Mouse (Mus musculus) spleen, adult 12 weeks (tissue): ENCODE results near the gene Slco3a1.

ENCODE experiments used
- DNase-seq: peaks from one replicate; pipeline ENCODE4 v3.0.0; 2022; ENCODE audit warnings: low spot score

The Slco3a1 gene

GRCm38 (mm10) chr7:74528182-74528581 is 26.4 kb downstream of the Slco3a1 start:
- DNase-seq = no peak

- DNase-seq = no peak
These were observed 26.9 kb downstream of the Slco3a1 start for GRCm38 (mm10) chr7:74527689-74528088.

GRCm38 (mm10) chr7:74526030-74526429 is 28.6 kb downstream of the Slco3a1 start:
- DNase-seq = no peak

- no peak for DNase-seq
These were observed 29.0 kb downstream of the Slco3a1 start for GRCm38 (mm10) chr7:74525586-74525985.

GRCm38 (mm10) chr7:74524188-74524971 is 30.2 kb downstream of the Slco3a1 start:
- DNase-seq = no peak

GRCm38 (mm10) chr7:74523086-74523485 is 31.5 kb downstream of the Slco3a1 start:
- no peak for DNase-seq

- DNase-seq = no peak
These were observed 32.3 kb downstream of the Slco3a1 start for GRCm38 (mm10) chr7:74522260-74522659.

- DNase-seq = no peak
These were observed 35.2 kb downstream of the Slco3a1 start for GRCm38 (mm10) chr7:74519386-74519785.

- no peak for DNase-seq
These were observed 35.8 kb downstream of the Slco3a1 start for GRCm38 (mm10) chr7:74518776-74519175.

- DNase-seq = no peak
These were observed 36.3 kb downstream of the Slco3a1 start for GRCm38 (mm10) chr7:74518255-74518654.

GRCm38 (mm10) chr7:74510676-74511075 is 43.9 kb downstream of the Slco3a1 start:
- no peak for DNase-seq

- DNase-seq = no peak
These were observed 46.4 kb downstream of the Slco3a1 start for GRCm38 (mm10) chr7:74508205-74508604.

- no peak for DNase-seq
These were observed 47.7 kb downstream of the Slco3a1 start for GRCm38 (mm10) chr7:74506856-74507255.

- no peak for DNase-seq
These were observed 48.9 kb downstream of the Slco3a1 start for GRCm38 (mm10) chr7:74505635-74506034.

- DNase-seq = no peak
These were observed 53.4 kb downstream of the Slco3a1 start for GRCm38 (mm10) chr7:74501187-74501586.

GRCm38 (mm10) chr7:74499470-74499869 is 55.1 kb downstream of the Slco3a1 start:
- no peak for DNase-seq

- DNase-seq = no peak
These were observed 56.2 kb downstream of the Slco3a1 start for GRCm38 (mm10) chr7:74498266-74498980.

- DNase-seq = no peak
These were observed 57.4 kb downstream of the Slco3a1 start for GRCm38 (mm10) chr7:74497203-74497602.

- DNase-seq = no peak
These were observed 59.1 kb downstream of the Slco3a1 start for GRCm38 (mm10) chr7:74495451-74495850.

- no peak for DNase-seq
These were observed 60.8 kb downstream of the Slco3a1 start for GRCm38 (mm10) chr7:74493775-74494174.

GRCm38 (mm10) chr7:74491683-74492355 is 62.8 kb downstream of the Slco3a1 start:
- no peak for DNase-seq

- DNase-seq = no peak
These were observed 66.4 kb downstream of the Slco3a1 start for GRCm38 (mm10) chr7:74488141-74488540.

- DNase-seq = no peak
These were observed 66.9 kb downstream of the Slco3a1 start for GRCm38 (mm10) chr7:74487727-74488126.
